Mouse (Mus musculus): Measurements from ENCODE around the gene Necap1.
A peak's percentile ranks its signal among the peaks of the same experiment; 100 is the strongest.

Necap1 gene

DNA sequence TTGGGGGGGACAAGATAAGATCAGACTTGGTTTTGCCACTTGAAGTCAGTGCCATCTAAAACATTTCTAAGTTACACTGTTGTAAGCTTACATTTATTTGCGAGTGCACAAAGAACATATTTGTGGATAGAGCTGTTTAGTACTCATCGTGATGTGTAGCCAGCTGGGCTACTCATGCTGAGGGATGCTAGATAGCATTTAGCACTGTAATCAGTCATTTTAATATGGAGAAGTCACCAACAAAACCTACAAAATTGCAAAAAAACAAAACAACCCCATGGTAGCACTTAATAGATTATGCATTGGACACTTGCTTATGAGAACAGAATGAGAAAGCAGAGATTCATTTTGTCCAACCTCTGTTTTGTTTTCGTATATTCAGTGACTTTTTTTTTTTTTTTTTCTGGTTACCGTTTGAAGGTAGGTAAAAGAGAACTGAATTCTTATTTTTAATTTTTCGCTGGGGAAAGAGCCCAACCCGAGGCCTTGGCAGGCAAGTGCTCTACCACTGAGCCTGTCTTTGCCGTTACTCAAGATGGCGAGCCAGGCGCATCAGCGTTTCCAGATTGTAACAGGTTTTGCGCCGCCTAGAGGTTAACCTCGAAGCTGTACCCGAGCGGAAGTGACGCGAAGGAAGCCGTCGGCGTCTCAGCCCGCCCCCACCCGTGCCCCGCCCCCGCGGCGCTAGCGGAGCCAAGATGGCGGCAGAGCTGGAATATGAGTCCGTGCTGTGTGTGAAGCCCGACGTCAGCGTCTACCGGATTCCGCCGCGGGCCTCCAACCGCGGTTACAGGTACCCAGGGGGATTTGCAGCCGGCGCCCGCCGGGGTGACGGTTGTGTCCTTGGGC lies at the start of gene Necap1:
TSS of gene Necap1 (plus strand) at position 604 of the 849 bp plus-strand sequence.
- peak; percentile 97 to 99 for DNase-seq

DNA sequence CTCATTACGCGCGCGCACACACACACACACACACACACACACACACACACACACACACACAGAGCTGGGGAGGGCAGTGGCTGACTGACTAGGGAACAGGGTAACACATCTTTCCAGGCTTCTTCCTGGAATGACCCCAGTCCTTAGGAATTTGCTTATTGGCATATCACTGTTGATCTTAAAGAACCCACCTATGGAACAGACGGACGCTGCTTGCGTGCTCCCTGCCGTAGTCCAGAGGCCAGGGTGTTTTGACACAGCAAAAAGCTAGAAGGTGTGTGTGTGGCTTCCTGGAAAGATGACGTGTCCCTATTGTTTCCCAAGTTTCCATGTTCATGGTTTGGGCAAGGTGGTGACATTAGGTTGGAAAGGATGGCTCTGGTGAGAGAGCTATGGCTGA lies 49.1 kb upstream of the Necap1 start:
- no peak for DNase-seq

DNA sequence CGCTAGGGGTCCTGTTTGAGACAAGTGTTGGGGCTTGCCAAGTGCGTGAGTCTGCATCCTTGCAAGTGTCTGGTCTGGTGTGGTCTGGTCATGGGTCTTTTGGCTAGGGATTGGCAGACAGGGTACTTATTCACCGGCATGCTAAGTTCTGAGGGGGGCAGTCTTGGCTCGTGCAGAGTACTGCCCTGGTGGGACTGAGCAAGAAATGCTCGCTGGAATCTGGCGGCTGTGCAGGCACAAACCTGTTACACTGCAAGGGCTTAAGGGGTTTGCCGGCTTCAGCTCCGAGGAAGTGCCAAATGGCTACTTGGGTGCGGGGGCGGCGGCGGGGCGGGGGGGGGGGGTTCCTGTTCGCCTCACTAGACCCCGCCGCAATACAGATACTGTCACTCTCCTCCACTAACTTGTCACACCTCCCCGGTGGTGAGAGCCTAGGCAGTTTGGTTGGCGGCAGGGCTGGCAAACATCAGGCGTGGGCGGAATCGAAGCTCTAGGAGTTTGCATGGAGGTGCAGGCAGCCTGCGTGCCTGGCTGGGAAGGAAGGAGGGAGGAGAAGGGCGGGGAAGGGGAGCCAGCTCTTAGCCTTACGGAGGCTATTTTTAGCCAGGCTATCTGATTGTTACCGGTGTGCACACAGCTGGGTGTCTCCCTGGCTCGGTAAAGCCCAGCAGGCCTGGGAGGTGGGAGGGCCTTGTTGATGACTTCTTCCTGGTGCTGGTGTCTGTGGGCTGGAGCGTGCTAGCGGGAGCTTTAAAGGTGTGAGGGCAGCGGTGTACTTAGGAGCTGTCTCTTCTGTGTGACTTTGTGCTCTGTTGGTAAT lies 48.1 kb upstream of the Necap1 start:
- DNase-seq = peak; percentile 63 to 78

DNA sequence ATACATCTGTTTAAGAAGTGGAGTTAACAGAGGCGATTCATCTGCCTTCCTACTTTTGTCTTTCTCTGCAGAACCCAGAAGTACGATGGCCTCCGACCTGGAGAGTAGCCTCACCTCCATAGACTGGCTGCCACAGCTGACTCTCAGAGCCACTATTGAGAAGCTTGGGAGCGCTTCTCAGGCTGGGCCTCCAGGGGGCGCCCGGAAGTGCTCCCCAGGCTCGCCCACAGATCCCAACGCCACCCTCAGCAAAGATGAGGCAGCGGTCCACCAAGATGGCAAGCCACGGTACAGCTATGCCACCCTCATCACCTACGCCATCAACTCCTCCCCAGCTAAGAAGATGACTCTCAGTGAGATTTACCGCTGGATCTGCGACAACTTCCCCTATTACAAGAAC lies 46.2 kb upstream of the Necap1 start:
- DNase-seq = peak in 1 of 2 experiments; percentile 61

DNA sequence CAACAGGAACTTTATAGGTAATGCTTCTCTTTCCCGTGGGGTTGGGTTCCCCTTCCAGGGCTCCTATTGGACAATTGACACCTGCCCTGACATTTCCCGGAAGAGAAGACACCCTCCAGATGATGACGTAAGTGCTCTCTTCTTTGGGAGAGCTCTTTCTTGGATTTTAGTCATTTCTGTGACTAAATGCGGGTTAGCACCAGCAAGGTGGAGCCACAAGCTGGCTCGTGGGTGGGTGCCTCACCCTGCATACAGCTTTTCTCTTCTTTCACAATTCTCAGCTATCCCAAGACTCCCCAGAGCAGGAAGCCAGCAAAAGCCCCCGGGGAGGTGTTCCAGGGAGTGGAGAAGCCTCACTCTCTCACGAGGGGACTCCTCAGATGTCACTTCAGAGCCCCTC lies 41.4 kb upstream of the Necap1 start:
- DNase-seq = no peak

DNA sequence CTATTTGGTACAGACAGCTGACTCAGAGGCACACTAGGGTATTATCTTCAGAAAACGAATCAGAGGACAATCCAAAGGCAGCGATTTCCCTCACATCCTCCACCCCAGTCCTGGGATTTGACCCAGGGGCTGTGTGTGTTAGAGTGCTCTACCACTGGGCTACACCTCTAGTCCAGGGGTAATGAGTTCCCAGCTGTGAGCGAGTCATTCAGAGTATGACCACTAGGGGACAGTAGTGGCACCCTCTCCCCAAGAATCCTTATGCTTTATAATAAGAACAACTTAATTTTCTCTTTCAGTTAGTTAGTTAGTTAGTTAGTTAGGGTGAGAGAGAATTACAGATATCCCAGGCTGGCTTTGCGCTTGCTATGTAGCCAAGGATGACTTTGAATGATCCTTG lies 39.9 kb upstream of the Necap1 start:
- peak in 1 of 2 experiments; percentile 64 for DNase-seq

DNA sequence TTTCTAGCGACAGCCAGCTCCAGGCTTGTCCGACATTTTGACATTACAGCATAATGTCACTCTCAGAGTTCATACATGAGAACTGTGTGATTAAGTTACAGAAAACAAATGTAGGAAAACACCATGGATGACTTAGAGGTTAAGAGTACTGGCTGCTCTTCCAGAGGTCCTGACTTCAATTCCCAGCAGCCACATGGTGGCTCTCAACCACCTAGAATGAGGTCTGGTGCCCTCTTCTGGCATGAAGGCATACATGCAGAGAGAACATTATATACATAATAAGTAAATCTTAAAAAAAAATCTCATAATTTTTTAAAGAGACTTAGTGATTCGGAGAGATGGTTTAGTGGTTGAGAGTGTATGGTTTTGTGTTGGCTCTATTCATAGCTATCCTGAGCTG lies 37.3 kb upstream of the Necap1 start:
- DNase-seq = no peak

DNA sequence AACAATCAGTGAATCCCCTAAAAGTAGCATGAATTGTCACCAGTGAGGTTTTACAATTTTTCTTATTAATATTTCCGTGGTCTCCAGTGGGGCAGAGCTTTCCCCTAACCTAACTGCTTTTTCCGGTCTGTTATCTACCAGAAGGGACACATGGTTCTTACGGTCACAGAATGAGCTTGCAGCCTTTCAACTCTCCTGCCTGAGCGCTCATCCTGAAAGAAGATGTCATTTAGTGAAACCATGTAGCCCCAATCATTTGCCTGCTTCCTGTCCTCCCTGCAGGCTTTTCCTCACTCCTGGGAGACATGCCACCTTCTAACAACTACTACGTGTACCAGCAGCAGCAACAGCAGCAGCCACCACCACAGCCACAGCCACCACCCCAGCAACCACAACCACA lies 36.7 kb upstream of the Necap1 start:
- DNase-seq = no peak

DNA sequence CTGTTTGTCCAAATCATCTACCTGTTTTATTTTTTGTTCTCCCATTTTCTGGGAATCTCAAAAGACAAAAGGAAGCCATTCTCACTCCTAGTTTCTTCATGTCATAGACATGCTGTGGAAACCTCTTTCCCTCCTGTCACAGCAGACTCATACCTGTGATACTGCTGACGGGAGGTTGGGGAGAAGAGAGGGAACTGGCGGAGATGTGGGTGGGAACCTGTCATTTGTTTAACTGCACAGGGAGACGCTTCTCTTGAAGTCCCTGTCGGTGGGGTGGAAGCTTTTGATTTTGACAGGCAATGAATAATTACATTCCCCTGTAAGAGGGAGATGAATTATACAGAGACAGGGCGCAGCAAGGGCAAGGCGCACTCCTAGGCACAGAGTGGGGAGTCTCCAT lies 30.5 kb upstream of the Necap1 start:
- no peak for DNase-seq

DNA sequence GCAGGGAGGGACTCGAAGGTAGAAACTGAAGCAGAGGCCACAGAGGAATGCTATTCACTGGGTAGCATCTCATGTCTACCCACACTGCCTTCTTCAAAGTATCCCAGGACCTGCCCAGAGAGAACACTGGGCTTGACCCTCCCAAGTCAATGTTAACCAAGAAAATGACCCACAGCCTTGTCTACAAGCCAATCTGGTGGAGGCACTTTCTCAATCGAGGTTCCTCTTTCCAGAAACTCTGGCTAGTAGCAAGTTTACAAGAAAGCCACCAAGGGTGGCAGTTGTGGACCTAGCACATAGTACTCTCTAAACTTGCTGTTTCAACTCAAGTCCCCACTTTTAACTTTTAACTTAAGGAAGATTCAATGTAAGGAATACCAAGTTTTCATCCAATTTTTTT lies 21.6 kb upstream of the Necap1 start:
- DNase-seq = no peak

DNA sequence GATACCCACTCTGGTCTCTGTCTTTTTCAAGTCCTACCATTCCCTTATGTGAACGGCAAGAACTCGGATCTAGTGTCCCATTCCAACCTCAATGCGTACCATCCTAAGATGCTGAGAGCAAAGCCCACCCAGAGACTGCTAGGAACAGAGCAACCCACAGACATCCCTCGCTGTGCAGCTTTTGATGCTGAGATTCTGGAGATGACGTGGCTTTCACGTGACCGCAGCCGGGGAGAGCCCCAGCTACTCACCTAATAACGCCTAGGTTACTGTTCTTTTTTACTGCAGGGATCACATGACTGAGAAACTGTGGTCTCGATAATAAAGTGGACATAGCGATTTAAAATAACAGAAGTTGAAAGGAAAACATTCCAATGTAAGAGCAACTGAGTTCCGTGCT lies 19.7 kb upstream of the Necap1 start:
- DNase-seq = no peak

DNA sequence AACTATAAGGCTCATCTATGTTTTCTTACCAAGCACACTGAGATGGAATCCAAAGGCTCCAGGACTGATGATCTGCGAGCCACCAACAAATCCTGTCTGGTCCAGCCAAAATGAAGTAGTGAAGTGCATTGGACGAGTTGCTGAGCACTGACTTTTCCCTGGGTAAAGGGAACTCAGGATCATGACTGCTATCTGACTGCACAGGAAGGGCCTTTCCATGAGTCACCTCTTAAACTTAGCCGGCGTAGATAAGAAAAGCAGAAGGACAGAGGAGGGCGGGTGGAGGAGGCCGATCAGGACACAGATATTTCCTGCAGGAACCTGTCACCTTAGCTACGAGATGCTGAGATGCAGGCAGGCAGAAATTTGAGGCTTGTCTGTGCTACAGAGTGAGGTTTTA lies 18.3 kb upstream of the Necap1 start, which contains the start of gene C3ar1:
TSS of gene C3ar1 (minus strand) at position 207 of the 400 bp plus-strand sequence.
- DNase-seq = no peak

DNA sequence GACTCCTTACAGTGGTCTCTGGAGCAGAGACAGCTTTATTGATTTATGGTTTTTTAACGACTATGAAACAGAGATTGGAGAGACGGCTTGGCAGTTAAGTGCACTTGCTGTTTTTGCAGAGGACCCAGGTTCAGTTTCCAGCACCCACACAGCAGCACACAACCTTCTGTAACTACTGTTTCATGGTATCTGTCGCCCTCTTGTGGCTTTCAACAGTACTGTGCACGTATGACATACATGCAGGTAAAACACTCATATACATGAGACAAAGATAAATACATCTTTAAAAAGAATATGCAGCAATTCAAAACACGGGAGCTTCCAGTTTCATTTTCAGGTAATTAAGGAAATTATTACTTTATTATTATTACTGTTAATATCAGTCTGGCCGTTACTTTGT lies 11.8 kb upstream of the Necap1 start:
- DNase-seq = no peak

DNA sequence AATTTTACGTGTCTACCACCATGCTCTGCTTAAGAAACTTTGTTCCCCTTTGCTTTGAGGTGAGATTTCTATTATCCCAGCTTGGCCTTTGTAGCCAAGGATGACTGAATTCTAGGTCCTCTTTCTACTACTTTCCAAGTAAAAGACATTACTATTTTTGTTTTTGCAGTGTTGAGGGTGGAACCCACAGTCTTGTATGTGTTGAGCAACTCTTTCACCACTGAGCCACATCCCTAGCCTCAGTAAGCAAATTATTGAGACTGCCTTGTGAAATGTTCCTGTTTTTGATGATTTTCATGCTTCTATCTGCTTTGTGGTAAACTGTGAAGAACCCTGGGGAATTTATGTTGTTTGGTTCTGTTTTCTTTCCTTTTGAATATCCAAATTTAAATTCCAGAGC lies 11.4 kb upstream of the Necap1 start:
- no peak for DNase-seq

DNA sequence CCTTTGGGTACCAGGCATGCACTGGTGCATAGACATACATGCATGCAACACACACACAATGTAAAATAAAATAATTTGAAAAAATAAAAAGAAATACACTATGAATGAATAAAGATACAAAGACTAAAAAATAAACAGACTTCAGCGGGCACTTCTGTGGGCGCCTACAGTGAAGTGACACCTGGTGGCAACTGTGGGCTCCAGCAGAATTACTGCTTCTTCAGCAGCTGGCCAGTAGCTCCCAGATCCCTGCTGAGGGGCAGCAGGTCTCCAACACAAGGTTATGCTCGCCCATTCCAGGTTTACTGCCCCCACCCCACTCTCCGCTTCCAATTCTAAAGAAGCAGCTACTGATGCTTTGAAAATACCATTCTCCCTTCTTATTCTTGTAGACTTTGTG lies 6.4 kb upstream of the Necap1 start:
- peak in 1 of 2 experiments; percentile 48 for DNase-seq

DNA sequence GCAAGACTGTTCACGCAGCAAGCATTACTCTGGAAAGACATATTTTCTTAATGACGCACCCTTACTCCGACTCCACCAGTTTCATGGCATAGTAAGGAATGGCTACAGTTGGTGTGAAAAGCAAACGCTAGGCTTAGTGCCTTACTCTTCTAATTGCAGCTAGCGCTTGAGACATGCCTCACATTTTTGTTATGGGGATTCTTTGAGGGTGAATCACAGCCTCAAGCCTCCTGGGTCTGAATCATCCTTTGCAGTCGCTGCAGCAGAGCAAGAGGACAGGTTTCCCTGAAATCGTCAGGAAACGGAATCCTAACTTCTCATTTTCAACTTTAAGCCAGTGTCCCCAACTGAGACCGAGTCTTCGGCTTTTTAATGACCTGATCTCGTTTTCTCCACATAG lies 4.4 kb upstream of the Necap1 start:
- no peak for DNase-seq

DNA sequence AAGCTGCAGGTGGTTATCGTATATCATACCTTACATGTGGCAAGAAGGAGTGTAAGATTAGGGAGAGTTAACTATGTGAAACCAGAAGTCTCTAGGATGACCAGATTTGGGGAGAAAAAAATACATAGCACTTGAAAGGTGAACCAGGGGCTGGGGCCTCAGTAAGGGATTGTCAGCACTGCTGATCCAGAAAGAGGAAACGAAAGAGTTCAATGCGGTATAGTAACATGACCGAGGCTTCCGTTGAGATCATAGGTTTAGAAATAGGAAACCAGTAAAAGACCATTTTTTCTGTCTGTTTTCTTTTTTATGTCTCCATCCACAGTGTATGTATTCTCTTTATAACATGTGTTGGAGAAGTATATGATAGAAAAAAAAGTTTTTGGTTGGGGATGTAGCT lies 1.5 kb upstream of the Necap1 start:
- DNase-seq = no peak

DNA sequence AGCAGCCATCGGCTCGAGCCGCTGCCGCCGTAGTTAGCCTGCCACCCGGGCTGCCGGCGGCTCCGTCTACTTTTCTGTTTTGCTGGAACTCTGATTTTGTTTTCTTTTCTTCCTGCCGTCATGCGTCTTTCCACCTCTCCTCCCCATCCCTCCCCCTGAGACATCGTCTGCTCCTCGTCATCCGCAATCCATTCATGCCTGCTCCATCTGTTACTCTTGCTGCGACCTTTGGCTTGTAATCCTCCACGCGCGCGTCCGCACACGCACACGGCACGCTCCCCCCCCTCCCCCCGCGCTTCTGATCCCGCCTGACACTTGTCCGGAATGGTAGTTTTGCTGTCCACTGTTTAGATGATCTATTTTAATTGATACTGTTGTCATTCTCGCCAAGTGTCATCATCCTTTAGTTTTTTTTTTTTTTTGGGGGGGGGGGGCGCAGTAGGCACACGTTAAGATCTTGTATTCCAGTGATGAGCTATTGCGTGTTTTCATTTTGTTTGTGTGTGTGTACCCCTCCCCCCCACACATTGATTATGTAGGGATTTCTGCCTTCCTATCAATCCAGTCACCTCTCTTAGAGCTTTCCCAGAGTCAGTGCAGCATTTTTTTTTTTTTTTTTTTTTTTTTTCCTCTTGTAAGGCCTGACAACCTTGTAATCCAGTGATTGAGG lies 581 bp downstream of the Necap1 start:
- peak; percentile 35 to 53 for DNase-seq

DNA sequence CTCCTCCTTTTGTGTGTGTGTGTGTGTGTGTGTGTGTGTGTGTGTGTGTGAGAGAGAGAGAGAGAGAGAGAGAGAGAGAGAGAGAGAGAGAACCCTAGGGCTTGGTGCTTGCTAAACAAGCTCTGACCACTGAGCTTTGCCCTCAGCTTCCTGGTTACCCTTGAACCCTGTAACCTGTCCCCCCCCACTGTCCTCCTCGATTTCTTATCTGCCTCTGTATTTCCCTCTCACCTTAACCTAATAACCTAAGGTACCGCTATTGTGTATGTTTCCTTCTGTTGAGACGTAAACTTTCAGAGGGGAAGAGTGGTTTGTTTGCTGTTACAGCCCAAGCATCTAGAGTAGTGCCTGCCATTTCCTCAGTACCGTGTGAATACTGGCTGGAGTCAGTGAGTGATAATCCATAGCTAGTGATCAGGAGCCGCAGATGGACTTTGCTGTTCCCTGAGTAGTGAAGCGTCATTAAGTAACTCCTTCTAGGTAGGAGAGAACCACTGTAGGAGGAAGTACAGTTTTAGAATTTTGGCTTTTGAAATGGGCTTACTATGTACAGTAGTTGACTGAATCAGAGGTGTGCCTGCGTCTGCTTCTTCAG lies 5.0 kb downstream of the Necap1 start:
- no peak for DNase-seq

DNA sequence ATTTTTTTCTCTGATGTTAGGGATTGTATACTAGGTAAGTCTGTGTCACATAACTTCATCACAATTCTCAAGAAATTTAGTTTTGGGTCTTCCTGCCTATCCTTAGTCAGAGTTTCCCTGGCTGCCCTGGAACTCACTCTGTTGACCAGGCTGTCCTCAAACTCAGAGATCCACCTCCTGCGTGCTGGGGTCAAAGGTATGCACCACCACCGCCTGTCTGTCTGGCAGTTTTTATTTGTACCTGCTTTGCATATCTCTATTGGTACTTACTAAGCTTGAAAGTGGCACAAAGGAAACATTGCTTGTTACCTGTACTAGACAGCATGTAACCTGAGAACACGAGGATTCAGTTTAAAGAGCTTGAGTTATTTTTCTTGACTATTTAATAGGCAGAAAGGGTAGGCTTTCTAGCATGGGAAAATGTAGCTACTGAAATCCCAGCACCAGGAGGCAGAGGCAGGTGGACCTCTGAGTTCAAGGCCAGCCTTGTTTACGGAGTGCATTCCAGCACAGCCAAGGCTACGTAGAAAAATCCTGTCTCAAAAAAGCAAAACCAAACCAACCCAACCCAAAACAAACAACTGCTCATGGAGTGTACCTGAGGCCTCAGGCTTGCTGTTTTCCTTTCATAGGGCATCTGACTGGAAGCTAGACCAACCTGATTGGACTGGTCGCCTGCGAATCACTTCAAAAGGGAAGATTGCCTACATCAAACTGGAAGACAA lies 5.7 kb downstream of the Necap1 start:
- DNase-seq = peak; percentile 58 to 62

DNA sequence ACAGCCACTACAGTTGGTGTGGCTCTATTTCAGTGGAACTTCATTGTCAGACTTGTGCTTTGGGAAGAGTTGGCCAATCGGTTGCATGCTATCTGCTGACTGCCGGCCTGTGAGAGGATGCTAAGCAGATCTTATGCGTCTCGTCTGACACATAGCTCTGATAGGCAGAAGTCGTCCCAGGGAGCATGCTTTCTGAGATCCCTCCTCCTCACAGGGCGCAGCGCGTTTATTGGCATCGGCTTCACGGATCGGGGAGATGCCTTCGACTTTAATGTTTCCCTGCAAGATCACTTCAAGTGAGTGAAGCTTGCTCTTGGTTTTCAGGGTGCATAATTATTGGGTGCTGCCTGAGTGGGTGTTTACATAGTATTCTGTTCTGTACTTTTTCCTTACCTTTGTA lies 7.0 kb downstream of the Necap1 start:
- DNase-seq = no peak

DNA sequence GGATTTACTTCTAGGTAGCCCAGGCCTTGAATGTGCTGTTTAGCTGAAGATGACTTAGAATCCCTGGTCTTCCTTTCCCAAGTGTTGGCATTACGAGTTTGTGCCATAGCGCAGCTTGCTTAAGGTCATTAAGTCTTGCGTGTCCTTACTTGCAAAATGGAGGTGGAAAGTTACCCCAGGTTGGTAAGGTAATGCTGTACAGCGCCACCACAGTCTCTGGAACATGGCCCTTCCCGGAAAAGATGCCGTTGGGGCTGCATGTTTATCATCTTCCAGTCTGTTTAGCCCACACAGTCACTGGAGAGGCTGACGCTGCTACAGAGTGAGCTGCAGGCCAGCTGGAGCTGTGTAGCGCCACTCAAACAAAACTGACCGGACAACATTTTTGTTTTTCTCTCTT lies 9.3 kb downstream of the Necap1 start:
- no peak for DNase-seq
